ENCODE assay signal across 1 mouse cellular context in the genomic region with DNA sequence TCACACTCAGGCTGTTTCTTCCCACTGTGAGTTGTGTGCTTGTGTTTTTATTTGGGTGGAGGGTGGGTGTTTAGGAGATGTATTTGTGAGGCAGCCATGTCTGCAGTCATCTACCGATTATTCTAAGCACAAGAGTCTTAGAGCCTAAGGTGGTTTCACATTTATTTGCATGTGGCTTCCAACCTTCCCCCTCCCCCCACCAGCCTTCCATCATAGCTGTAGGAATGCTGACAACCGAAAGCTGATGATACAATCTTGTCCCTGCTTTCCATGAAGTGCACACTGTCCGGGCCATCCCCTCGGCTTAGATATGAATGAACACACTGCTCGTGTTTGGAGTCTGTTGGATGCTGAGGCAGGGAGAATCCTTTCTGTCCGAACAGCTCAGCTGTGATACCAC.
TF ChIP-seq lines count a peak whose summit lies in the region.

No protein-coding gene starts in this region.

TF ChIP-seq in CH12.LX, 34 proteins besides CTCF, POLR2A, EP300 and RAD21 (continued from another document):
- no peak for TF ChIP-seq POLR2AphosphoS2 (IDR thresholded peaks at IDR 0.05; ENCODE audit: low read depth, low read length)
TF ChIP-seq in CH12.LX: peak in this region for 18.
